Mouse (Mus musculus): ENCODE results near the gene Syt17. TPM values are rescaled to one million over a fixed set of nuclear protein-coding genes. Genes with fewer than 3 reads are reported as not detected.

The Syt17 gene
- polyA plus RNA-seq (2014; fragmentation: Nextera tagmentation; extraction: Ambion mirVana), result 14.8 and 18.3 TPM in 2 replicates

DNA sequence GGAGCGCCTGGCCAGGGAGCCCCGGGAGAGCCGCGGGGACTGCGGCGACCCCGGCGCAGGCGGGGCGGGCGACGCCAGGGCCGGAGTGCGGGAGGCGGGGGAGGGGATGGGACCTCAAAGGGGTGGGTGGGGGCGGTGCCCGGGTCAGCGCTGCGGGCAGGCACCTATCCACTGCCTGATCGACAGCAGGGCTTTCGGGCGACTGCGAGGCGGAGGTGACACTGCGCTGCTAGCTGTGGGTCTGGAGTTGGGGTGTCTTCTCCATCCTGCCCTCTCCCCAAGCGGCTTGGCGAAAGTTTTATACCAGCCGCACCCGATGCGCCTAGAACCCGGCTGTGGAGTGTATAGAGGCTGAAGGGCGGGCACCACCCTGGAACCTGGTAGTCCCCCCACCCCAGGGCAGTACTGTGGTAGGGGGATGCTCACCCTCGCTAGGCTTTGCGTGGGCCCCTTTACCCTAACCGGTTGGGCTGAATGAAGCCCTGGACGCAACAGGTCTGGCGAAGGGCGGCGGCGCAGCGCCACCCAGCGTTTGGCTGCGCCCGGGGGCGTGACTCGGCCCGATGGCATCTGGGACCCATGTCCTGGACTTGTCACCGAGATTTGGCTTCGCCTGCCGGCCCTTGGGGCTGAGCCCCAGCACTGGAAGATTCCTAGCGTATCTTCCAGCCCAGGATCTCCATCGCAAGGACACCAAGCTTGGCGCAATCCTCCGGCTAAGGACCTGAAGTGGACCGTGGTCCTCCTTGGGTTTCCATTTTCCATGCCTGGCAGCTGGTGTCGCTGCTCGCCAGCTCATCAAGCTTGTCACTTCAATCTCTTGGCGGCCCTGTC is at the start of gene Syt17:
Gene Syt17 (minus strand): TSS at position 89 of the 834 bp plus-strand sequence.
- under 1% methylated on average over 57 of the region's 58 CpGs for WGBS

GRCm38 (mm10) chr7:118494892-118495579 is 47.0 kb upstream of the Syt17 start:
- H3K9ac ChIP-seq (replicated peaks; ENCODE audit: low read depth, low read length), result no peak overlapping the region
- no peak overlapping the region for H3K27ac ChIP-seq (ENCODE audit: low read depth, low read length)
- peaks cover 15% of the 10 kb centered on the region for H3K27me3 ChIP-seq (ENCODE audit: control insufficient read depth, insufficient read depth, low read length)
- no peaks in the 10 kb centered on the region for H3K36me3 ChIP-seq (ENCODE audit: control insufficient read depth, insufficient read depth, low read length)
- WGBS, result 78% methylated on average over 4 of the region's 4 CpGs
- 0 out of 2 replicates have a peak, but pooled peaks cover 4% of the 10 kb centered on the region for H3K4me1 ChIP-seq (ENCODE audit: control insufficient read depth, insufficient read depth, low read length)
- no peak overlapping the region for H3K4me3 ChIP-seq (ENCODE audit: low read depth, low read length)
- no peak overlapping the region for H3K4me2 ChIP-seq (ENCODE audit: low read depth, low read length)
- H3K9me3 ChIP-seq (ENCODE audit: control insufficient read depth, low read length), result no peaks in the 10 kb centered on the region
- ATAC-seq (ENCODE audit: low read depth), result no peak

More for the DNA sequence above, at the start of gene Syt17:
- Histone ChIP-seq H3K4me2 (ENCODE audit: low read depth, low read length) (peak within 1 kb of the TSS; percentile 93), H3K4me1 (ENCODE audit: control insufficient read depth, insufficient read depth, low read length) (peaks cover 8% of the 10 kb centered on the region; the same call in 1 of the 2 replicates), H3K27ac (ENCODE audit: low read depth, low read length) (no peak within 1 kb of the TSS), H3K9me3 (ENCODE audit: control insufficient read depth, low read length) (no peaks in the 10 kb centered on the region), H3K9ac (replicated peaks; ENCODE audit: low read depth, low read length) (peak within 1 kb of the TSS; percentile 63), H3K27me3 (ENCODE audit: control insufficient read depth, insufficient read depth, low read length) (0 out of 2 replicates have a peak, but pooled peaks cover 9% of the 10 kb centered on the region), H3K4me3 (ENCODE audit: low read depth, low read length) (peak within 1 kb of the TSS; percentile 62), H3K36me3 (ENCODE audit: control insufficient read depth, insufficient read depth, low read length) (no peaks in the 10 kb centered on the region)
- ATAC-seq (ENCODE audit: low read depth), result peak; percentile 65

DNA sequence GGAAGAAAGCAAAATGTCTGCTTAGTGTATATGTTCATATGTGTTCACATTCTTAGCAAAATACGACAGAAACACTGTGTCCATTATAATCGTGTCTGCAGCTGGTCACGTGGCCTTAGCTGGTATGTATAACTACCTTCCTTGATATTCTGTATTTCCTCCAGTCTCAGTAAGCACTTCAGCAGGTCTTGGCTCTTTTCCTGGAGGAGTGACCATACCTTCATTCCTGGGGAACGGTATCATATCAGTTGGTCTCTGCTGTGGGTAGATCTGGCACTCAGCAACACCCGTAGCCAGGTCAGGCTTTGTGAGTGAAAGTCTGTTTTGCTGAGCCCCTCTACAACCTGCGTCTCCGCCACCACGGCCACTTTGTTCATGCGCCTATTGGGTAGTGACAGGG is 45.9 kb upstream of the Syt17 start:
- WGBS, result 92% methylated on average over 9 of the region's 9 CpGs

DNA sequence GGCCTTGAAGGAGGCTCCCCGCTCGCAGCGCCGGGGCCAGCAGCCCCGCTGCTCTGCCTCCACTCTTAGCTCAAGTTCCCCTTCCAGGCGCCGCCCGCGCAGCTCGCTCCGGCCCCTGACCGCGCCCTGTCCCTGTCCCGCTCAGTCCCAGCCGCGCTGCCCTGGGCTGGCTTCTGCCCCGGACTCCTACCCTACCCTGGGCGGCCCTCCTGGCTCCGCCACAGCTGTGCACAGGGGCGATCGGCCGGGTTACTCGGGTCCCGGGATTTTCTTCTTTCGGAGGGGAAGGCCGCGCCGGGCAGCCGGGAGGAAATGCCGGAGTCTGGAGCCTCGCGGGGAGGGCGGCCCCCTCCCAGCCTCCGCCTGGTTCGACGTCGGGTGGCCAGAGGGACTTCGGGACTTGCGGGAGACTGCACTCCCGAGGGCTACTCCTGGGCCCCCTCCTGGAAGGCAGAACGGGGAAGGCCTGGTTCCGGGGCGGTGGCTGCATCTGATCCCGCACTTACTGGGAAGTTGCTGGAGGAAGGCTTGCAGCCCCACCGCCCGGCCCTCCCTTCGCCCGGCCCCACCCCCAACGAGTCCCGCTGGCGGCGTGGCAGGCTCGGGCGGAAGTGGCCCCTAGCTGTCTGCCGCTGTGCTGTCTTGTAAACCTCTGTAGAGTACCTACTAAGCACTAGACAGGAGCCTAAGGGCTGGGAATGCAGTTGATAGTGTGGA is 43.6 kb upstream of the Syt17 start, which contains the start of gene Itpripl2:
Gene Itpripl2 (minus strand): TSS at position 545 of the 717 bp plus-strand sequence.
- no peaks in the 10 kb centered on the region for H3K36me3 ChIP-seq (ENCODE audit: control insufficient read depth, insufficient read depth, low read length)
- peak within 1 kb of the TSS; percentile 44 for H3K4me3 ChIP-seq (ENCODE audit: low read depth, low read length)
- under 1% methylated on average over 53 of the region's 55 CpGs for WGBS
- peak within 1 kb of the TSS; percentile 49 for H3K9ac ChIP-seq (replicated peaks; ENCODE audit: low read depth, low read length)
- H3K9me3 ChIP-seq (ENCODE audit: control insufficient read depth, low read length), result no peaks in the 10 kb centered on the region
- H3K4me1 ChIP-seq (ENCODE audit: control insufficient read depth, insufficient read depth, low read length), result 0 out of 2 replicates have a peak, but pooled peaks cover 4% of the 10 kb centered on the region
- H3K27ac ChIP-seq (ENCODE audit: low read depth, low read length), result no peak within 1 kb of the TSS
- peak; percentile 86 for ATAC-seq (ENCODE audit: low read depth)
- H3K27me3 ChIP-seq (ENCODE audit: control insufficient read depth, insufficient read depth, low read length), result peaks cover 20% of the 10 kb centered on the region
- peak within 1 kb of the TSS; percentile 61 for H3K4me2 ChIP-seq (ENCODE audit: low read depth, low read length)

More for the DNA sequence above, 45.9 kb upstream of the Syt17 start:
- H3K4me1 ChIP-seq (ENCODE audit: control insufficient read depth, insufficient read depth, low read length), result 0 out of 2 replicates have a peak, but pooled peaks cover 4% of the 10 kb centered on the region
- H3K4me3 ChIP-seq (ENCODE audit: low read depth, low read length), result no peak overlapping the region
- H3K9ac ChIP-seq (replicated peaks; ENCODE audit: low read depth, low read length), result no peak overlapping the region
- no peak for ATAC-seq (ENCODE audit: low read depth)
- no peak overlapping the region for H3K4me2 ChIP-seq (ENCODE audit: low read depth, low read length)
- H3K27me3 ChIP-seq (ENCODE audit: control insufficient read depth, insufficient read depth, low read length), result peaks cover 20% of the 10 kb centered on the region
- no peak overlapping the region for H3K27ac ChIP-seq (ENCODE audit: low read depth, low read length)
- H3K36me3 ChIP-seq (ENCODE audit: control insufficient read depth, insufficient read depth, low read length), result no peaks in the 10 kb centered on the region
- H3K9me3 ChIP-seq (ENCODE audit: control insufficient read depth, low read length), result no peaks in the 10 kb centered on the region

DNA sequence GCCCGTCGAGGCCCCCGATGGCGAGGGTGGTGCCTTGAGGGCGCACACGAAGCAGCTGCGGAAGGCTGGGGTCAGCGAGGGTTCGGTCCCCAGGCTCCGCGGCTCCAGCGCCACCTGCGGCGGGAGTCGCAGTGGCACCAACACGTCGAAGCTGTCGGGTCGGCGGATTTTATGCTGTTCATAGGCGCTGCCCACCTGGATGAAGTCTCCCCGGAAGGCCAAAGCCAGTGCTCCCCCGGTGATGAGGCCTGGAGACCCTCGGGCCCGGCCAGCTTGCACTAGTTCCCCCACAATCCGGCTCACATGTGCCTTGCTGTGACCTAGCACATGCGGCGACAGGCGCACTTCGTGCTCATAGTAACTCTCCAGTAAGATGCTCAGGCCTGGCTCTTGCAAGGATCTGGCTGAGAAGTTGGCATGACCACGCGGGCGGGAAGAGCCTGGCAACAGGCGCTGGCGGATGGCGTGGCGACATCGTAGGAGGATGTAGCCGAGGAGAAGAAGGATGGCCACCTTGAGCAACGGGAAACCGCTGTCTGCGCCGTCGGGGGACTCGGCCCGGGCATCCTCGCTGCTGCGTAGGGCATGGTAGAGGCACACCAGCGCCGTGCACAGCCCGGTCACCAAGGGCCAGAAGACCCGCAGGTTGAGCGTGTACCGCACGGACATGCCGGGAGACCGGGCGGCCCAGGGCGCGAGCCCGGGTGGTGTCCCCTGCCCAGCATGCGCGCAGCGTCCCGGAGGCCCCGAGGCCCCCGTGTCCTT is 42.8 kb upstream of the Syt17 start:
- 3% methylated on average over 58 of the region's 67 CpGs for WGBS
- H3K27ac ChIP-seq (ENCODE audit: low read depth, low read length), result no peak overlapping the region
- no peaks in the 10 kb centered on the region for H3K9me3 ChIP-seq (ENCODE audit: control insufficient read depth, low read length)
- H3K4me2 ChIP-seq (ENCODE audit: low read depth, low read length), result peak overlapping the region; percentile 61
- no peaks in the 10 kb centered on the region for H3K36me3 ChIP-seq (ENCODE audit: control insufficient read depth, insufficient read depth, low read length)
- peak overlapping the region; percentile 44 for H3K4me3 ChIP-seq (ENCODE audit: low read depth, low read length)
- peak; percentile 32; the same call in 1 of the 2 replicates for ATAC-seq (ENCODE audit: low read depth)
- peaks cover 20% of the 10 kb centered on the region for H3K27me3 ChIP-seq (ENCODE audit: control insufficient read depth, insufficient read depth, low read length)
- 0 out of 2 replicates have a peak, but pooled peaks cover 4% of the 10 kb centered on the region for H3K4me1 ChIP-seq (ENCODE audit: control insufficient read depth, insufficient read depth, low read length)
- H3K9ac ChIP-seq (replicated peaks; ENCODE audit: low read depth, low read length), result peak overlapping the region; percentile 49

GRCm38 (mm10) chr7:118489706-118490665 is 42.0 kb upstream of the Syt17 start:
- peaks cover 20% of the 10 kb centered on the region for H3K27me3 ChIP-seq (ENCODE audit: control insufficient read depth, insufficient read depth, low read length)

DNA sequence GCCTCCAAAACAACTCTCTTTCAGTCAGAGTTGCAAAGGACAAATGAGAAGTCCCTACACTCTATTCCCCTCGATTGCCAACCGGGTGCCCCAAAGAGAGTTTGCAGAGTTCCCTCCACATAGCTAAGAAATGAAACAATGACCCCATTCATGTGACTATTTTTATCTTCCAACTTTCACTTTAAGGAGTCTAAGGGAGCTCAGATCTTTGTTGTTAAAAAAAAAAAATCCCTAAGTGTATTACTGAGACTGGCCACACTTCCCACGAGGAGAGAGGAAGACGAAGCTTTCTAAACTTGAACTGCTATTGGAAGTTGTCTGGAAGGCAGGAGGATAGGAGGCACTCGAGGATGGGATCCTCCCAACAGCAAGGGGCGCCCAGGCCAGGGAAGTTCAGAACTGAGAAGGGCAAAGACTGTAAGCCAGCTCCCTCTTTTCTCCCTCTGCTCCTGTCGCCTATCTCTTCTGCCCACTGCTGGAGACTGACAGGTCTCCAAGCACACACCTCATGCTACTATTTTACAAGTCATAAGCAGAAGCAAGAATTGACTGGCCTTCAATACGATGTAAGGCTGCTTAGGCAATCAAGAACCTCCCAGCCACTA is 40.1 kb upstream of the Syt17 start:
- no peaks in the 10 kb centered on the region for H3K9me3 ChIP-seq (ENCODE audit: control insufficient read depth, low read length)
- no peak overlapping the region for H3K4me2 ChIP-seq (ENCODE audit: low read depth, low read length)
- H3K4me1 ChIP-seq (ENCODE audit: control insufficient read depth, insufficient read depth, low read length), result 0 out of 2 replicates have a peak, but pooled peaks cover 4% of the 10 kb centered on the region
- no peak overlapping the region for H3K4me3 ChIP-seq (ENCODE audit: low read depth, low read length)
- H3K27ac ChIP-seq (ENCODE audit: low read depth, low read length), result no peak overlapping the region
- H3K36me3 ChIP-seq (ENCODE audit: control insufficient read depth, insufficient read depth, low read length), result no peaks in the 10 kb centered on the region
- WGBS, result 26% methylated on average over 8 of the region's 8 CpGs
- H3K27me3 ChIP-seq (ENCODE audit: control insufficient read depth, insufficient read depth, low read length), result peaks cover 20% of the 10 kb centered on the region
- no peak for ATAC-seq (ENCODE audit: low read depth)
- H3K9ac ChIP-seq (replicated peaks; ENCODE audit: low read depth, low read length), result no peak overlapping the region

More at GRCm38 (mm10) chr7:118489706-118490665, 42.0 kb upstream of the Syt17 start:
- H3K4me1 ChIP-seq (ENCODE audit: control insufficient read depth, insufficient read depth, low read length), result 0 out of 2 replicates have a peak, but pooled peaks cover 4% of the 10 kb centered on the region
- peak overlapping the region; percentile 44; the same call in 1 of the 2 replicates for H3K4me3 ChIP-seq (ENCODE audit: low read depth, low read length)
- ATAC-seq (ENCODE audit: low read depth), result no peak
- H3K9ac ChIP-seq (replicated peaks; ENCODE audit: low read depth, low read length), result no peak overlapping the region
- H3K4me2 ChIP-seq (ENCODE audit: low read depth, low read length), result peak overlapping the region; percentile 61; the same call in 1 of the 2 replicates
- H3K36me3 ChIP-seq (ENCODE audit: control insufficient read depth, insufficient read depth, low read length), result no peaks in the 10 kb centered on the region
- H3K27ac ChIP-seq (ENCODE audit: low read depth, low read length), result no peak overlapping the region
- 15% methylated on average over 57 of the region's 57 CpGs for WGBS
- H3K9me3 ChIP-seq (ENCODE audit: control insufficient read depth, low read length), result no peaks in the 10 kb centered on the region
